ENCODE assay signal across 6 mouse cellular contexts in the genomic region with DNA sequence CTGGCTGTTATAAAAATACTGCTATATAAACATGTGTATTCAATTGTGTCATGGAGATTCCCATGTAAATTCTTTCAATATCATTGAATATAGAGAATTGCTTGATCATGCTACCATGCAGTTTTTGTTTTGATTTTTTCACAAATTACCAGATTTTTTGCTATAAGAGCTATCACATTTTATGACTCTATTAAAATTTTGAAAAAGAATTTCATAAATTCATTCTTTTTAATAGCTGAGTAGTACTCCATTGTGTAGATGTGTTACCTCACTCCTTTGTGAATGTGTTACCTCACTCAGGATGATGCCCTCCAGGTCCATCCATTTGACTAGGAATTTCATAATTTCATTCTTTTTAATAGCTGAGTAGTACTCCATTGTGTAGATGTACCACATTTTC.
DNase-seq lines count a peak whose midpoint lies in the region; ATAC-seq and TF ChIP-seq lines count a peak whose summit lies in the region.
"Not testable (repeated sequence)": the region's sequence is repeated elsewhere in the genome, so short reads cannot be mapped to it uniquely, and the experiment has no call there.

No protein-coding gene starts in this region.

- not testable (repeated sequence) for H3K4me3 ChIP-seq in hindbrain, embryonic 11.5 days (ENCODE audit: low read depth, low read length); lung, embryonic 14.5 days (ENCODE audit: low read depth, low read length); midbrain, embryonic 14.5 days (replicated peaks; ENCODE audit: low read depth, low read length)

- not testable (repeated sequence) for H3K4me1 ChIP-seq in hindbrain, embryonic 11.5 days (replicated peaks; ENCODE audit: control insufficient read depth, insufficient read depth, low read length); lung, embryonic 14.5 days (ENCODE audit: insufficient read depth); midbrain, embryonic 14.5 days (ENCODE audit: control insufficient read depth, insufficient read depth, low read length)

- not testable (repeated sequence) for TF ChIP-seq CTCF in lung, embryonic 14.5 days (IDR thresholded peaks at IDR 0.05; ENCODE audit: low read depth)

- H3K9ac ChIP-seq in hindbrain, embryonic 11.5 days (ENCODE audit: low read depth, low read length); lung, embryonic 14.5 days; midbrain, embryonic 14.5 days (replicated peaks; ENCODE audit: low read length): not testable (repeated sequence)

- H3K27me3 ChIP-seq in hindbrain, embryonic 11.5 days (ENCODE audit: control insufficient read depth, insufficient read depth, low read length); lung, embryonic 14.5 days (ENCODE audit: insufficient read depth, low read length); midbrain, embryonic 14.5 days (ENCODE audit: control insufficient read depth, insufficient read depth, low read length): not testable (repeated sequence)

- not testable (repeated sequence) for H3K27ac ChIP-seq in hindbrain, embryonic 11.5 days (ENCODE audit: low read depth, low read length); lung, embryonic 14.5 days (ENCODE audit: low read depth); midbrain, embryonic 14.5 days (replicated peaks; ENCODE audit: low read depth, low read length)

- not testable (repeated sequence) for ATAC-seq in hindbrain, embryonic 11.5 days (ENCODE audit: low FRiP score); lung, embryonic 14.5 days (ENCODE audit: insufficient read depth); midbrain, embryonic 14.5 days (ENCODE audit: low FRiP score, low TSS enrichment)

- H3K9me3 ChIP-seq in hindbrain, embryonic 11.5 days (ENCODE audit: control insufficient read depth, low read length); lung, embryonic 14.5 days (ENCODE audit: low read depth, low read length); midbrain, embryonic 14.5 days (ENCODE audit: control insufficient read depth, low read length): not testable (repeated sequence)

- peak; percentile 35 for DNase-seq in MN1 (ENCODE audit: low spot score)
- peak; percentile 75 for DNase-seq in embryo, embryonic 11 days
- peak; percentile 30 for DNase-seq in hindbrain, embryonic 11.5 days (ENCODE audit: low spot score)
- peak; percentile 26 for DNase-seq in lung, embryonic 14.5 days
- DNase-seq in midbrain, embryonic 14.5 days, result peak; percentile 13
- peak; percentile 15 for DNase-seq in thymus, postnatal 0 days (ENCODE audit: low spot score)

- H3K36me3 ChIP-seq in hindbrain, embryonic 11.5 days (ENCODE audit: control insufficient read depth, insufficient read depth, low read length); lung, embryonic 14.5 days (ENCODE audit: insufficient read depth); midbrain, embryonic 14.5 days (ENCODE audit: control insufficient read depth, insufficient read depth, low read length): not testable (repeated sequence)

- not testable (repeated sequence) for H3K4me2 ChIP-seq in hindbrain, embryonic 11.5 days (replicated peaks; ENCODE audit: low read depth, low read length); lung, embryonic 14.5 days; midbrain, embryonic 14.5 days (ENCODE audit: low read length)

Comparison
In these comparisons a context has a peak if more than half of its experiments do, and no peak if none do; other contexts are left out.
1. DNase-seq: peak in every context shown above with its lines; median percentile 75 in embryo, embryonic 11 days; 35 in MN1; 30 in hindbrain, embryonic 11.5 days; 26 in lung, embryonic 14.5 days; 15 in thymus, postnatal 0 days; 13 in midbrain, embryonic 14.5 days.